Mouse (Mus musculus): ENCODE data around the gene Gm10282. TPM values are rescaled to one million over a fixed set of nuclear protein-coding genes. Genes with fewer than 3 reads are reported as not detected.
A peak's percentile ranks its signal among the peaks of the same experiment; 100 is the strongest.

The Gm10282 gene
- polyA plus RNA-seq, 1 experiment from 2014 or later: 8.9 TPM

- DNase-seq (no peak), ATAC-seq (ENCODE audit: low read depth) (no peak)
- Histone ChIP-seq H3K4me2 (no peak overlapping the region), H3K4me3 (replicated peaks) (no peak overlapping the region), H3K27me3 (no peaks in the 10 kb centered on the region), H3K9me3 (replicated peaks) (no peaks in the 10 kb centered on the region), H3K36me3 (peaks cover 25% of the 10 kb centered on the region), H3K4me1 (replicated peaks) (peaks cover 2% of the 10 kb centered on the region; the same call in 1 of the 2 replicates), H3K9ac (no peak overlapping the region), H3K27ac (no peak overlapping the region)
- WGBS (ENCODE audit: insufficient replicate concordance): 81% methylated on average over 1 of the region's 1 CpGs
Observed at GRCm38 (mm10) chr8:72257902-72258238, 47.2 kb downstream of the Gm10282 start.

GRCm38 (mm10) chr8:72257171-72257901 is 47.7 kb downstream of the Gm10282 start:
- DNase-seq: no peak
- peaks cover 30% of the 10 kb centered on the region for H3K36me3 ChIP-seq
- H3K4me2 ChIP-seq: no peak overlapping the region
- ATAC-seq (ENCODE audit: low read depth): peak; percentile 27; the same call in 1 of the 2 replicates
- H3K4me3 ChIP-seq (replicated peaks): no peak overlapping the region
- H3K9ac ChIP-seq: no peak overlapping the region
- H3K27me3 ChIP-seq: no peaks in the 10 kb centered on the region
- H3K27ac ChIP-seq: no peak overlapping the region
- no peaks in the 10 kb centered on the region for H3K9me3 ChIP-seq (replicated peaks)
- WGBS (ENCODE audit: insufficient replicate concordance): 47% methylated on average over 7 of the region's 7 CpGs
- H3K4me1 ChIP-seq (replicated peaks): peaks cover 2% of the 10 kb centered on the region; the same call in 1 of the 2 replicates

Other genes with a start within 250 kb of the Gm10282 start
- gene Olfr373, start 222.1 kb downstream of the Gm10282 start, polyA plus RNA-seq (2015; fragmentation: Nextera tagmentation; extraction: Ambion mirVana): 0.03 TPM in 2 replicates
- gene Olfr374, start 198.2 kb downstream of the Gm10282 start, polyA plus RNA-seq (2015; fragmentation: Nextera tagmentation; extraction: Ambion mirVana): not detected in 2 replicates
- 110 and 131 TPM in 2 replicates for gene Tpm4, start 170.3 kb downstream of the Gm10282 start, polyA plus RNA-seq (2015; fragmentation: Nextera tagmentation; extraction: Ambion mirVana)
- gene Rab8a, start 144.1 kb downstream of the Gm10282 start, polyA plus RNA-seq (2015; fragmentation: Nextera tagmentation; extraction: Ambion mirVana): 75.4 and 97.2 TPM in 2 replicates
- 0.16 and 0.29 TPM in 2 replicates for gene Hsh2d, start 115.6 kb downstream of the Gm10282 start, polyA plus RNA-seq (2015; fragmentation: Nextera tagmentation; extraction: Ambion mirVana)
- gene Cib3, start 92.4 kb downstream of the Gm10282 start, polyA plus RNA-seq (2015; fragmentation: Nextera tagmentation; extraction: Ambion mirVana): not detected in 2 replicates
- gene Gm11034, start 91.6 kb downstream of the Gm10282 start, polyA plus RNA-seq (2015; fragmentation: Nextera tagmentation; extraction: Ambion mirVana): not detected in 2 replicates
- gene Fam32a, start 85.5 kb downstream of the Gm10282 start, polyA plus RNA-seq (2015; fragmentation: Nextera tagmentation; extraction: Ambion mirVana): 38.8 and 43.4 TPM in 2 replicates
- 64.1 and 67.7 TPM in 2 replicates for gene Ap1m1, start 65.2 kb downstream of the Gm10282 start, polyA plus RNA-seq (2015; fragmentation: Nextera tagmentation; extraction: Ambion mirVana)
- 2.1 and 2.9 TPM in 2 replicates for gene Klf2, start 13.8 kb upstream of the Gm10282 start, polyA plus RNA-seq (2015; fragmentation: Nextera tagmentation; extraction: Ambion mirVana)
- 17.5 and 21.1 TPM in 2 replicates for gene Eps15l1, start 116.2 kb upstream of the Gm10282 start, polyA plus RNA-seq (2015; fragmentation: Nextera tagmentation; extraction: Ambion mirVana)
- 0.59 and 0.93 TPM in 2 replicates for gene Calr3, start 138.6 kb upstream of the Gm10282 start, polyA plus RNA-seq (2015; fragmentation: Nextera tagmentation; extraction: Ambion mirVana)
- gene 1700030K09Rik, start 138.6 kb upstream of the Gm10282 start, polyA plus RNA-seq (2015; fragmentation: Nextera tagmentation; extraction: Ambion mirVana): 4.2 and 5.0 TPM in 2 replicates
- 21.4 and 31.4 TPM in 2 replicates for gene Cherp, start 170.0 kb upstream of the Gm10282 start, polyA plus RNA-seq (2015; fragmentation: Nextera tagmentation; extraction: Ambion mirVana)
- 6.1 and 6.4 TPM in 2 replicates for gene Slc35e1, start 187.4 kb upstream of the Gm10282 start, polyA plus RNA-seq (2015; fragmentation: Nextera tagmentation; extraction: Ambion mirVana)
- 7.9 and 8.0 TPM in 2 replicates for gene Med26, start 243.0 kb upstream of the Gm10282 start, polyA plus RNA-seq (2015; fragmentation: Nextera tagmentation; extraction: Ambion mirVana)

All from liver, embryonic 13.5 days (tissue).